In genomic region chr10:100159843-100160531, GRCm38 (mm10) we compare ENCODE assay signal across 9 mouse cellular contexts.
DNase-seq lines count a peak whose midpoint lies in the region; ATAC-seq and TF ChIP-seq lines count a peak whose summit lies in the region.
"Had no signal": no experiment of that assay in that cellular context is flagged by ENCODE, and none has a peak within 500 bp of the region (broad histone marks: within the 10 kb centered on the region; RNA-seq: fewer than 3 reads in every experiment).

No protein-coding gene starts in this region.

- H3K4me1 ChIP-seq in hindbrain, embryonic 14.5 days (replicated peaks; ENCODE audit: control insufficient read depth, insufficient read depth, low read length), result no peaks in the 10 kb centered on the region
- H3K4me1 ChIP-seq: embryonic facial prominence, embryonic 15.5 days had no signal

- H3K9me3 ChIP-seq in hindbrain, embryonic 14.5 days (ENCODE audit: control insufficient read depth, low read length), result no peaks in the 10 kb centered on the region
- H3K9me3 ChIP-seq: embryonic facial prominence, embryonic 15.5 days had no signal

- H3K9ac ChIP-seq in hindbrain, embryonic 14.5 days, result no peak overlapping the region
- H3K9ac ChIP-seq: embryonic facial prominence, embryonic 15.5 days had no signal

- DNase-seq in layer of hippocampus, adult 2 months (ENCODE audit: low spot score in 2 of 2), result no peak
- no peak for DNase-seq in layer of hippocampus, postnatal 36 days
- peak; percentile 58 to 75 for DNase-seq in heart, adult 9 months (ENCODE audit: low spot score in 2 of 2)
- DNase-seq in kidney, postnatal 14 days, result peak; percentile 32
- DNase-seq in lung, postnatal 36 days, result peak; percentile 62
- DNase-seq in ovary, adult 18-20 months (ENCODE audit: low spot score), result no peak
- no peak for DNase-seq in hindbrain, embryonic 14.5 days (ENCODE audit: low spot score)
- DNase-seq in thymus, postnatal 14 days, result no peak

- no peaks in the 10 kb centered on the region for H3K27me3 ChIP-seq in hindbrain, embryonic 14.5 days (ENCODE audit: control insufficient read depth, insufficient read depth, low read length)
- H3K27me3 ChIP-seq: embryonic facial prominence, embryonic 15.5 days had no signal

- ATAC-seq in hindbrain, embryonic 14.5 days (ENCODE audit: low FRiP score), result no peak

- H3K36me3 ChIP-seq in hindbrain, embryonic 14.5 days (replicated peaks; ENCODE audit: control insufficient read depth, insufficient read depth), result no peaks in the 10 kb centered on the region
- H3K36me3 ChIP-seq: embryonic facial prominence, embryonic 15.5 days had no signal

- H3K4me3 ChIP-seq in layer of hippocampus, adult 2 months, result no peak overlapping the region
- H3K4me3 ChIP-seq in hindbrain, embryonic 14.5 days (replicated peaks; ENCODE audit: low read length), result no peak overlapping the region
- H3K4me3 ChIP-seq: embryonic facial prominence, embryonic 15.5 days had no signal

- peak overlapping the region; percentile 75; the same call in 1 of the 2 replicates for H3K27ac ChIP-seq in layer of hippocampus, adult 2 months
- H3K27ac ChIP-seq in hindbrain, embryonic 14.5 days, result no peak overlapping the region
- H3K27ac ChIP-seq: embryonic facial prominence, embryonic 15.5 days had no signal

- 71% methylated on average over 14 of the region's 14 CpGs for WGBS in hindbrain, embryonic 14.5 days

- H3K4me2 ChIP-seq in hindbrain, embryonic 14.5 days (replicated peaks), result no peak overlapping the region
- H3K4me2 ChIP-seq: embryonic facial prominence, embryonic 15.5 days had no signal

- no peak for TF ChIP-seq CTCF in layer of hippocampus, adult 2 months (conservative IDR thresholded peaks at IDR 0.05)

Comparison
In these comparisons a context has a peak if more than half of its experiments do, and no peak if none do; other contexts are left out.
1. DNase-seq: peak in heart, adult 9 months (2 of 2), kidney, postnatal 14 days (single experiment) and lung, postnatal 36 days (single experiment); none in layer of hippocampus, adult 2 months (0 of 2), layer of hippocampus, postnatal 36 days (0 of 2), ovary, adult 18-20 months (single experiment), hindbrain, embryonic 14.5 days (single experiment) and thymus, postnatal 14 days (single experiment).